Mouse (Mus musculus) lung, postnatal 0 days (tissue): Measurements from ENCODE around the gene Lrrc8a.

Experiments used
- CTCF ChIP-seq: IDR thresholded peaks from 2 replicates; pipeline ENCODE4 v1.5.1; 2016; ENCODE audit warnings: antibody characterized with exemption, mild to moderate bottlenecking
- EP300 ChIP-seq: IDR thresholded peaks from 2 replicates; pipeline ENCODE4 v1.6.1; 2016; ENCODE audit warnings: antibody characterized with exemption, mild to moderate bottlenecking, control low read depth

GRCm38 (mm10) chr2:30243391-30243790 is 5.9 kb downstream of the Lrrc8a start:
- TF ChIP-seq CTCF, result no peak
- no peak for TF ChIP-seq EP300
